Mouse (Mus musculus) limb, embryonic 15.5 days (tissue): ENCODE data around the gene Riox1. TPM values are rescaled to one million over a fixed set of nuclear protein-coding genes. Genes with fewer than 3 reads are reported as not detected.
A peak's percentile ranks its signal among the peaks of the same experiment; 100 is the strongest.

Experiments
- ATAC-seq: fragments of 200-750 bp; cut with Nextera tagmentation; 2 replicates; pipeline ENCODE4 v1.8.0; 2017; ENCODE audit warnings: low read depth, moderate TSS enrichment; ENCODE audit not compliant: insufficient number of reproducible peaks, low FRiP score, low TSS enrichment
- H3K27ac ChIP-seq: fragments of 300-500 bp; sonication (generic); 2 replicates; pipeline ENCODE4 v1.5.1; 2015; ENCODE audit warnings: moderate library complexity, mild to moderate bottlenecking, inconsistent platforms
- H3K27me3 ChIP-seq: fragments of 300-500 bp; sonication (generic); 2 replicates; pipeline ENCODE4 v1.6.1; 2015; ENCODE audit warnings: inconsistent platforms
- H3K36me3 ChIP-seq: fragments of 300-500 bp; sonication (generic); 2 replicates; pipeline ENCODE4 v1.6.1; 2015; ENCODE audit warnings: inconsistent platforms
- H3K4me1 ChIP-seq: fragments of 300-500 bp; sonication (generic); 2 replicates; pipeline ENCODE4 v1.6.1; 2015; ENCODE audit warnings: inconsistent platforms
- H3K4me2 ChIP-seq: fragments of 300-500 bp; sonication (generic); 2 replicates; pipeline ENCODE4 v1.6.1; 2015; ENCODE audit warnings: mild to moderate bottlenecking, inconsistent platforms
- H3K4me3 ChIP-seq: fragments of 300-500 bp; sonication (generic); 2 replicates; pipeline ENCODE4 v1.5.1; 2015; ENCODE audit warnings: mild to moderate bottlenecking, inconsistent platforms
- H3K9ac ChIP-seq: fragments of 300-500 bp; sonication (generic); 2 replicates; pipeline ENCODE4 v1.6.1; 2015; ENCODE audit warnings: inconsistent platforms
- H3K9me3 ChIP-seq: fragments of 300-500 bp; sonication (generic); 2 replicates; pipeline ENCODE4 v1.6.1; 2016; ENCODE audit warnings: inconsistent platforms
- WGBS: fragments of 180-500 bp; shearing (Covaris S2); methylation state at CpG from one replicate; pipeline ENCODE4 v1.1.7; 2015; 5-methylcytosine and 5-hydroxymethylcytosine counted together
- polyA plus RNA-seq: library from polyadenylated mRNA; unstranded; fragments of >200 nt; fragmentation: Nextera tagmentation; extraction: Ambion mirVana; gene quantifications from 2 replicates; pipeline ENCODE4 v1.2.1, GENCODE M21; 2015

The Riox1 gene
- polyA plus RNA-seq, 1 experiment from 2014 or later: 11.2 TPM

DNA sequence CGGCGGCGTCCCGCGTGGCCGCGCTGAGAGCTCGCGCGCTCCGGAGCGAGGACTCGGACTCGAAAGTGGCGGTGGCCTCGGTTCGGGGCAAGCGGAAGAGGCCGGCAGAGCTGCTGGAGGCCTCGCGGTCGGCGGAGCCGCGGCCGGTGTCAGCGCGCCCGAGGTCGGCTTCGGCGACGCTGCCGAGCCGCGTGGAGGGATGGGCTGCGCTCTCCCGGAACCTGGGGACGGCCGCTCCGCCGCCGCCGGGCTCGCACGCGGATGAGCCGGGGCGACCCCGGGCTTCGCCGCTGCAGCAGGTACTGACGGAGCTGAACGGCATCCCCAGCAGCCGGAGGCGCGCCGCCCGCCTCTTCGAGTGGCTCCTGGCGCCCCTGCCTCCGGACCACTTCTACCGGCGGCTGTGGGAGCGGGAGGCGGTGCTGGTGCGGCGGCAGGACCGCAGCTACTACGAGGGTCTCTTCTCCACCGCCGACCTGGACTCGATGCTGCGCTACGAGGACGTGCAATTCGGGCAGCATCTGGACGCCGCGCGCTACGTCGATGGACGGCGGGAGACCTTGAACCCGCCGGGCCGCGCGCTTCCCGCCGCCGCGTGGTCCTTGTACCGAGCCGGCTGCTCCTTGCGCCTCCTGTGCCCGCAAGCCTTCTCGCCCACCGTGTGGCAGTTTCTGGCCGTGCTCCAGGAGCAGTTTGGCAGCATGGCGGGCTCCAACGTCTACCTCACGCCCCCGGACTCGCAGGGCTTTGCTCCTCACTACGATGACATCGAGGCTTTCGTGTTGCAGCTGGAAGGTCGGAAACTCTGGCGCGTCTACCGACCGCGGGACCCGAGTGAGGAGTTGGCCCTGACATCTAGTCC is 663 bp downstream of the Riox1 start:
- Histone ChIP-seq H3K36me3 (peaks cover 6% of the 10 kb centered on the region), H3K27ac (peak overlapping the region; percentile 87), H3K27me3 (no peaks in the 10 kb centered on the region), H3K9me3 (no peaks in the 10 kb centered on the region), H3K4me2 (peak overlapping the region; percentile 92), H3K9ac (peak overlapping the region; percentile 76), H3K4me3 (peak overlapping the region; percentile 92), H3K4me1 (peaks cover 26% of the 10 kb centered on the region)
- WGBS: under 1% methylated on average over 108 of the region's 116 CpGs
- ATAC-seq: peak; percentile 56; the same call in 1 of the 2 replicates

DNA sequence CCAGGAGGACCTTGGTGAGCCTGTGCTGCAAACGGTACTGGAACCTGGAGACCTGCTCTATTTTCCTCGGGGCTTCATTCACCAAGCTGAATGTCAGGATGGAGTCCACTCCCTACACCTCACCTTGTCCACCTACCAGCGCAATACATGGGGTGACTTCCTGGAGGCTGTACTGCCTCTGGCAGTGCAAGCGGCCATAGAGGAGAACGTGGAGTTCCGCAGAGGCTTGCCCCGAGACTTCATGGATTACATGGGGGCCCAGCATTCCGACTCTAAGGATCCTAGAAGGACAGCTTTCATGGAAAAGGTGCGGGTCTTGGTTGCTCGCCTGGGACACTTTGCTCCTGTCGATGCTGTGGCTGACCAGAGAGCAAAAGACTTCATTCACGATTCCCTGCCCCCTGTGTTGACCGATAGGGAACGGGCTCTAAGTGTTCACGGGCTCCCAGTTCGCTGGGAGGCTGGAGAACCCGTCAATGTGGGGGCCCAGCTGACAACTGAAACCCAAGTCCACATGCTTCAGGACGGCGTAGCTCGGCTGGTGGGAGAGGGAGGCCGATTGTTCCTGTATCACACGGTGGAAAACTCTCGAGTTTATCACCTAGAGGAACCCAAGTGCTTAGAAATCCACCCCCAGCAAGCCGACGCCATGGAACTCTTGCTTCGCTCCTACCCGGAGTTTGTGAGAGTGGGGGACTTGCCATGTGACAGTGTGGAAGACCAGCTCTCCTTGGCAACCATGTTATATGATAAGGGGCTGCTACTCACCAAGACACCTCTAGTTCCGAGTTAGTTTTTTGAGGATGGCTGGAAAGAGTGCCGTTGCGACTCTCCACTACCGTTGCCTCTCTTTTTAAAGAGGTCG is 1.5 kb downstream of the Riox1 start:
- WGBS: 66% methylated on average over 32 of the region's 32 CpGs
- Histone ChIP-seq H3K27ac (no peak overlapping the region), H3K4me2 (peak overlapping the region; percentile 92), H3K27me3 (no peaks in the 10 kb centered on the region), H3K4me1 (peaks cover 26% of the 10 kb centered on the region), H3K36me3 (peaks cover 6% of the 10 kb centered on the region), H3K9me3 (no peaks in the 10 kb centered on the region), H3K9ac (peak overlapping the region; percentile 76; the same call in 1 of the 2 replicates), H3K4me3 (peak overlapping the region; percentile 92)
- ATAC-seq: no peak

DNA sequence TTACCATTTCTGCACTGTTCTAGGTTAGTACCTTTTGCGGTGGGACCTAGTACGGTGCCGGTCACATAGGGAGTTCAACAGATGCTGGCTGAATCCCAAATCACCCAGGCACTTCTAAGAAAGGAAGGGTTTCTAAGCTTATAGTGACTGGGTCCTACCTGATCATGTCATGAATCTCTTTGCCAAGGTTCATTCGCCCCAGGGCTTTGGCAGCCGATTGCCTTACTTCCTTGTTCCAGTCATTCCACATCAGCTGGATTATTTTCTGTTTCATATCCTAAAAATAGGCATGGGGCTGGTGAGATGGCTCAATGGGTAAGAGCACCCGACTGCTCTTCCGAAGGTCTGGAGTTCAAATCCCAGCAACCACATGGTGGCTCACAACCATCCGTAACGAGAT is 7.9 kb downstream of the Riox1 start:
- peaks cover 3% of the 10 kb centered on the region; the same call in 1 of the 2 replicates for H3K4me1 ChIP-seq
- no peaks in the 10 kb centered on the region for H3K36me3 ChIP-seq
- no peak overlapping the region for H3K9ac ChIP-seq
- no peaks in the 10 kb centered on the region for H3K9me3 ChIP-seq
- no peak overlapping the region for H3K4me2 ChIP-seq
- no peak for ATAC-seq
- no peak overlapping the region for H3K27ac ChIP-seq
- 85% methylated on average over 9 of the region's 9 CpGs for WGBS
- no peaks in the 10 kb centered on the region for H3K27me3 ChIP-seq
- H3K4me3 ChIP-seq: no peak overlapping the region

DNA sequence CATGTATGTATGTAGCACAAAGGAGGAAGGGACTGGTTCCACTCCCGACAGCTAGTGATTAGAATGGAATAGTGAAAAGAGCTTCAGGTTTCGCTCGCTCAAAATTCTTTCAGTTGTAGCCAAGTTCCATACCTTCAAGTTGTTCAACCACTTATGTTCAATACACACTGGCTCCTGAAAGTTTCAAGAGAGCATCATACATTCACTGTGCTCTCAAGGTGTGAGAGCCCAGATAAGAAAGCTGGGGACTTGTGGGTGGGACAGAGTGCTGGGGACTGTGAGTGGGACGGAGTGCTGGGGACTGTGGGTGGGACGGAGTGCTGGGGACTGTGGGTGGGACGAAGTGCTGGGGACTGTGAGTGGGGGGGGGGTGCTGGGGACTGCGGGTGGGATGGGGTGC is 14.8 kb downstream of the Riox1 start:
- Histone ChIP-seq H3K4me3 (no peak overlapping the region), H3K4me2 (no peak overlapping the region), H3K36me3 (no peaks in the 10 kb centered on the region), H3K27ac (no peak overlapping the region), H3K27me3 (no peaks in the 10 kb centered on the region), H3K9me3 (no peaks in the 10 kb centered on the region), H3K9ac (no peak overlapping the region), H3K4me1 (no peaks in the 10 kb centered on the region)
- no peak for ATAC-seq
- 81% methylated on average over 6 of the region's 7 CpGs for WGBS

DNA sequence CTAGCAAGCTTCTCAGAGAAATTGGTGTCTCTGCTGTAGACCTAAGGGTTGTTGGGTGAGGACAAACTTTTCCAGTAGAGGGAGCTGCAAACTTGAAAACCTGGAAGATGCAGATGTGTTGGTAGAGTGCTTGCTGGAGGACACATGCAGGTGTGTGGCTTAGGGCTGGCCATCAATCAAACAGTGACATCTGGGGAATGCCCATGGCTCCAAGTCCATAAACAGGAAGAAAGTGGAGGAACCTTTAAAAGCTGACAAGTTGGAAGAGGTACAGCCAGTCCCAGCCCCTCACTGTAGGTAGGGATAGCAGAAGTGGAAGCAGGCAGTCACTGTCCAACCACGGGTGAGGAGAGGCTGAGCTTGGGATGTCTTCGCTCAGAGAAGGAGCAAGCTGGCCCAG is 21.7 kb downstream of the Riox1 start:
- Histone ChIP-seq H3K27me3 (no peaks in the 10 kb centered on the region), H3K9me3 (no peaks in the 10 kb centered on the region), H3K9ac (no peak overlapping the region), H3K4me3 (no peak overlapping the region), H3K27ac (no peak overlapping the region), H3K4me2 (no peak overlapping the region), H3K4me1 (no peaks in the 10 kb centered on the region), H3K36me3 (no peaks in the 10 kb centered on the region)
- ATAC-seq: no peak
- WGBS: 42% methylated on average over 2 of the region's 2 CpGs

DNA sequence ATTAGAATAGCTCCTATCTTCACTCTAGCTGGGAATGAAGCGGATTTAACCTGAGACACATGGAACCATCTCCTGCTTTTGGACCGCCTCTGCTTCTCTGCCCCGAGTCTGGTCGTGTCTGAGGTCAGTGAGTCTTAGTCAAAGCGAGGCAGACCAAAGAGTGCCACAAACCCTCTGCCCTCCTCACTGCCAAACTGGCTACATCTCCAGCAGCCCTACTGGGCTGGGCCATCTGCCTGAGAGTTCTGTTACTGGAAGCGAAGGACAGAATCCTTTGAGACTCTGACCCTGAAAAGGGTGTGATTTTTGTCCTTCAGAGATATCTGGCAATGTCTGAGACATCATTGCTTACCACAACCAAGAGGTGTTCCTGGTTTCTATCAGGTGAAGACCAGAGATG is 28.5 kb downstream of the Riox1 start:
- WGBS: 88% methylated on average over 6 of the region's 6 CpGs
- no peak for ATAC-seq
- Histone ChIP-seq H3K36me3 (no peaks in the 10 kb centered on the region), H3K9me3 (no peaks in the 10 kb centered on the region), H3K27ac (no peak overlapping the region), H3K27me3 (no peaks in the 10 kb centered on the region), H3K4me3 (no peak overlapping the region), H3K4me2 (no peak overlapping the region), H3K4me1 (no peaks in the 10 kb centered on the region), H3K9ac (no peak overlapping the region)

DNA sequence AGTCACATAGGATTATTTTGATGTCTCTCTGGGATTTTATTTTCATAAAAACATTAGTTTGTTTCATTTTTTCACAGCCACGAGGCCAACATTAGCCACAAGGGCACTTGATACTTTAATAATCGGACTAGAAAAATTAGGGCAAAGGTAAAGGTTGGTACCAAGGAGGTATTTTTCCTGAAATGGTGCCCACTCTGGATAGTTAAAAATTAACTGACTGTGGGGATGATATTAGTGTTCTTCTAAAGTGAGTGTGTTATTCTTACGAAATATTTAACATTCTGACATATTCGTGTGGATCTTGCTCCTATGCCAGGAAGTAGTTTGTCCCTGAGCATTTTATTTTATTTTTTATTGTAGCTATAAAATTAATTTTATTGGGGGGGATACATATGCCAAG is 31.2 kb downstream of the Riox1 start:
- 64% methylated on average over 4 of the region's 4 CpGs for WGBS
- no peaks in the 10 kb centered on the region for H3K36me3 ChIP-seq
- H3K27ac ChIP-seq: no peak overlapping the region
- ATAC-seq: no peak
- H3K4me2 ChIP-seq: no peak overlapping the region
- H3K27me3 ChIP-seq: no peaks in the 10 kb centered on the region
- no peak overlapping the region for H3K4me3 ChIP-seq
- H3K9ac ChIP-seq: no peak overlapping the region
- H3K4me1 ChIP-seq: no peaks in the 10 kb centered on the region
- no peaks in the 10 kb centered on the region for H3K9me3 ChIP-seq

DNA sequence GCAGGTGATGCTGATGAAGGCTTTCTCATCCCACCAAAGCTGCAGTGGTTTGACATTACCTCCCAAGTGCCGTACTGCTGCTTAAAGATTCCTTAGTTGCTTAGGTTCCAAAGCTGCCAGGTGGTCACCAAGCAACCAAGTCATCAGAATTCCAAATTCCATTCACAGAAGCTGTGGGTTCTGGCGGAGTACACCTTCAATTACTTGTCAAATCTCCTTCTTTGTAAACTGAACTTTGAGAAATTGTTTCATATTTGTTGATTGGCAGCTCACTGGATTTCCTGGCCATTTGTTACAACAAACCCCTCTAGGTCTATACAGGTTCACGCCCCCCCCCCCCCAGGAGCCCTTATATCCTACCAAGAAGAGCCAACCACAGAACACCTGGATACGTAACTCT is 34.3 kb downstream of the Riox1 start, which contains the start of gene Heatr4:
Gene Heatr4, minus strand, starts transcription at position 101 of the 400 bp plus-strand sequence.
- Histone ChIP-seq H3K9ac (no peak within 1 kb of the TSS), H3K27ac (no peak within 1 kb of the TSS), H3K4me1 (peaks cover 5% of the 10 kb centered on the region), H3K4me2 (no peak within 1 kb of the TSS), H3K4me3 (no peak within 1 kb of the TSS), H3K36me3 (no peaks in the 10 kb centered on the region), H3K27me3 (no peaks in the 10 kb centered on the region), H3K9me3 (no peaks in the 10 kb centered on the region)
- WGBS: 66% methylated on average over 4 of the region's 4 CpGs
- ATAC-seq: no peak

DNA sequence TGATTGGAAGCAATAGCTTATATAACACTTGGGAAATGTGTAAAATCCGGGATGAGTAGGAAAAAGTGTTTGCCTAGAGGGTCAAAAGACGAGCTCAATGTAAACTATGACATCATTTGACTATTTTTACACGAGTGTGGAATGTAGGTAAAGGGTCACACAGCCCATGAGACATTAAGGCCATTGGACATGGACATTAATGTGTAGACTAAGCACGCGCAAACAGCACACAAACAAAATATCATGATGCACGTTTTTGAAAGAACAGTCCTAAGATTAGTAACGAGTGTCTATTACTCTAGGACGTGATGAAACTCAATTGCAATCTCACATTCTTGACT is 36.8 kb downstream of the Riox1 start:
- 20% methylated on average over 8 of the region's 8 CpGs for WGBS
- peaks cover 5% of the 10 kb centered on the region for H3K4me1 ChIP-seq
- no peaks in the 10 kb centered on the region for H3K9me3 ChIP-seq
- H3K27ac ChIP-seq: peak overlapping the region; percentile 95
- H3K4me2 ChIP-seq: peak overlapping the region; percentile 57
- no peaks in the 10 kb centered on the region for H3K27me3 ChIP-seq
- H3K4me3 ChIP-seq: peak overlapping the region; percentile 67
- H3K9ac ChIP-seq: no peak overlapping the region
- ATAC-seq: no peak
- 0 out of 2 replicates have a peak, but pooled peaks cover 3% of the 10 kb centered on the region for H3K36me3 ChIP-seq

DNA sequence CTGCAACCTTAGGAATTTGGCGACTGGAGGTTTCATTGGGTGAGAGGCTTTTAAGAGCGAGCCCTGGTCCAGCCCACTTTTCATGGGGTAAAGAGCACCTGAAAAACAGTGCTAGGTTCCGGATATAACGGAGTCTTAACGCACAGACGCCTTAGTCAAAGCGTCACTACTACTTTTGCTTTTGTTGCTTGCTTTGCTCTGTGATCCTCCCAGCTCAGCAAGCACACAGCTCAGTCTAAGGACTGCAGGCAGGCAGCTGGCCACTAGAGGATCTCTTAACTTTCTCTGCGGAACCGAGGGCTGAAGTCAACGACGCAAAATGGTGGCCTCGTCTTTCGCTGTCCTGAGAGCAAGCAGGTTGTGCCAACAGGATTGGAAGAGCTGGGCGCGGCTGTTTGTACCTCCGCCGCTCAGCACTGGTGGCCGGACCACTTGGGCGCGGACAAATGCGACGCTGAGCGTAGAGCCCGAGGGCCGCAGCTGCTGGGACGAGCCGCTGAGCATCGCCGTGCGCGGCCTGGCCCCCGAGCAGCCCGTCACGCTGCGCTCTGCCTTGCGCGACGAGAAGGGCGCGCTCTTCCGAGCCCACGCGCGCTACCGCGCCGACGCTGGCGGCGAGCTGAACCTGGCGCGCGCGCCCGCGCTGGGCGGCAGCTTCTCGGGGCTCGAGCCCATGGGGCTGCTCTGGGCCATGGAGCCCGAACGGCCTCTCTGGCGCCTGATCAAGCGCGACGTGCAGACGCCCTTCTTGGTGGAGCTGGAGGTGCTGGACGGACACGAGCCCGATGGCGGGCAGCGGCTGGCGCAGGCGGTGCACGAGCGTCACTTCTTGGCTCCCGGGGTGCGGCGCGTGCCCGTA is 37.4 kb downstream of the Riox1 start, which contains the start of gene Acot2:
Gene Acot2, plus strand, starts transcription at position 279 of the 859 bp plus-strand sequence.
- peak within 1 kb of the TSS; percentile 95 for H3K27ac ChIP-seq
- H3K4me3 ChIP-seq: peak within 1 kb of the TSS; percentile 67
- no peaks in the 10 kb centered on the region for H3K9me3 ChIP-seq
- peaks cover 5% of the 10 kb centered on the region for H3K4me1 ChIP-seq
- H3K27me3 ChIP-seq: no peaks in the 10 kb centered on the region
- peak within 1 kb of the TSS; percentile 57 for H3K4me2 ChIP-seq
- H3K9ac ChIP-seq: peak within 1 kb of the TSS; percentile 74
- WGBS: under 1% methylated on average over 80 of the region's 80 CpGs
- 0 out of 2 replicates have a peak, but pooled peaks cover 3% of the 10 kb centered on the region for H3K36me3 ChIP-seq
- ATAC-seq: peak; percentile 85

DNA sequence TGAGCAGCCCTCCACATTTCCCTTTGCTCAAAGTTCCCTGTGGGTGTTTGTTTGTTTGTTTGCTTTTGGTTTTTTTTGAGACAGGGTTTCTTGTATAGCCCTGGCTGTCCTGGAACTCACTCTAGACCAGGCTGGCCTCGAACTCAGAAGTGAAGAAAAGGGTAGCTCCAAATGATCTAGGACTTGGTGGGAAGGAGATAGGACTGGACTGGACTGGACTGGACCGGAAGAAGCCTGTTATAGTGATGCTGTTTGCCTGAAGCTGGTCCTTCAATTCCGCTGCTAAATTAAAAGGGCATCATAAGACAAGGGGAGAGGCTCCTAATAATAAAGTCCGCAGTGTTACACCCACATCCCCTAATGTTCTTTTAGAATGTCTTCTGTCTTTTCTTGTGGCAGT is 38.1 kb downstream of the Riox1 start:
- Histone ChIP-seq H3K27me3 (no peaks in the 10 kb centered on the region), H3K9me3 (no peaks in the 10 kb centered on the region), H3K27ac (peak overlapping the region; percentile 95), H3K4me2 (peak overlapping the region; percentile 57), H3K36me3 (0 out of 2 replicates have a peak, but pooled peaks cover 7% of the 10 kb centered on the region), H3K4me1 (peaks cover 5% of the 10 kb centered on the region), H3K9ac (peak overlapping the region; percentile 74), H3K4me3 (peak overlapping the region; percentile 67)
- 62% methylated on average over 4 of the region's 4 CpGs for WGBS
- ATAC-seq: no peak
